Mouse (Mus musculus): ENCODE measurements around the gene Gsn. TPM values are rescaled to one million over a fixed set of nuclear protein-coding genes. Genes with fewer than 3 reads are reported as not detected.

The Gsn gene
- total and polyA plus RNA-seq, 3 experiments, result 24.2 to 54.2 (median 42.9) TPM

GRCm38 (mm10) chr2:35337419-35337818, 81.2 kb downstream of the Gsn start:
- dilution Hi-C loops (cut with MboI; ENCODE audit: extremely low pct_ligation_motif_present, extremely low pct_unique_long_range_greater_than_20kb, low sequenced_read_pairs) (no loop called here), in situ Hi-C loops (cut with MboI; ENCODE audit: low pct_ligation_motif_present, low pct_unique_long_range_greater_than_20kb, low sequenced_read_pairs) (loop anchor here (5.0 kb wide), 1 partner anchor 40 kb away; no protein-coding TSS in a partner anchor)
- no peak overlapping the region for H3K27ac ChIP-seq (ENCODE audit: insufficient read depth, low read depth)
- DNase-seq (ENCODE audit: extremely low read depth), result no peak
- peak overlapping the region in 2 of 3 experiments; percentile 31 to 69 for H3K4me3 ChIP-seq (replicated peaks in 1 of 3; ENCODE audit: low read depth in 2 of 3, low read length in 2 of 3, poor library complexity in 1 of 3)
- no peaks in the 10 kb centered on the region for H3K36me3 ChIP-seq (replicated peaks in 1 of 2; ENCODE audit: control insufficient read depth in 1 of 2, insufficient read depth in 1 of 2, low read length in 1 of 2)
- H3K9ac ChIP-seq (ENCODE audit: insufficient read depth, low read depth), result peak overlapping the region; percentile 66; the same call in 1 of the 2 replicates
- H3K27me3 ChIP-seq (replicated peaks), result peaks cover 12% of the 10 kb centered on the region
- H3K4me1 ChIP-seq (ENCODE audit: control insufficient read depth in 1 of 2, insufficient read depth in 2 of 2), result peaks cover 7 to 18% of the 10 kb centered on the region in 2 experiments
- no peaks in the 10 kb centered on the region for H3K79me2 ChIP-seq (replicated peaks; ENCODE audit: control insufficient read depth, extremely low read depth, insufficient read depth, poor library complexity, severe bottlenecking)
- H3K9me3 ChIP-seq (replicated peaks; ENCODE audit: low read length), result no peaks in the 10 kb centered on the region
- peak overlapping the region; percentile 74 for H3K4me2 ChIP-seq (ENCODE audit: insufficient read depth, low read depth, poor library complexity, severe bottlenecking)
- TF ChIP-seq MEF2A (IDR thresholded peaks at IDR 0.05; ENCODE audit: borderline replicate concordance, low read depth, low read length) (no peak), SMC3 (IDR thresholded peaks at IDR 0.05; ENCODE audit: low read depth, low read length) (no peak), HCFC1 (IDR thresholded peaks at IDR 0.05; ENCODE audit: low read depth, low read length) (no peak), IRF4 (IDR thresholded peaks at IDR 0.05; ENCODE audit: low read depth, low read length) (no peak), RCOR1 (conservative IDR thresholded peaks at IDR 0.05; ENCODE audit: low read depth, low read length) (no peak), ZC3H11A (IDR thresholded peaks at IDR 0.05; ENCODE audit: low read depth, low read length) (no peak)

- Histone ChIP-seq H3K4me3 (replicated peaks in 1 of 3; ENCODE audit: low read depth in 2 of 3, low read length in 2 of 3, poor library complexity in 1 of 3) (no peak overlapping the region), H3K9ac (ENCODE audit: insufficient read depth, low read depth) (no peak overlapping the region), H3K27ac (ENCODE audit: insufficient read depth, low read depth) (no peak overlapping the region), H3K4me2 (ENCODE audit: insufficient read depth, low read depth, poor library complexity, severe bottlenecking) (no peak overlapping the region), H3K36me3 (replicated peaks in 1 of 2; ENCODE audit: control insufficient read depth in 1 of 2, insufficient read depth in 1 of 2, low read length in 1 of 2) (no peaks in the 10 kb centered on the region), H3K79me2 (replicated peaks; ENCODE audit: control insufficient read depth, extremely low read depth, insufficient read depth, poor library complexity, severe bottlenecking) (no peaks in the 10 kb centered on the region), H3K4me1 (ENCODE audit: control insufficient read depth in 1 of 2, insufficient read depth in 2 of 2) (peaks cover 7 to 21% of the 10 kb centered on the region in 2 experiments), H3K9me3 (replicated peaks; ENCODE audit: low read length) (no peaks in the 10 kb centered on the region), H3K27me3 (replicated peaks) (peaks cover 12% of the 10 kb centered on the region)
- no peak for DNase-seq (ENCODE audit: extremely low read depth)
- in situ Hi-C loops (cut with MboI; ENCODE audit: low pct_ligation_motif_present, low pct_unique_long_range_greater_than_20kb, low sequenced_read_pairs), result loop anchor here (5.0 kb wide), 1 partner anchor 41 kb away; no protein-coding TSS in a partner anchor
- TF ChIP-seq NELFE (IDR thresholded peaks at IDR 0.05; ENCODE audit: low read depth, low read length) (no peak), MXI1 (IDR thresholded peaks at IDR 0.05; ENCODE audit: low read depth, low read length) (no peak), ETS1 (conservative IDR thresholded peaks at IDR 0.05; ENCODE audit: low read depth, low read length) (no peak), ZMIZ1 (IDR thresholded peaks at IDR 0.05; ENCODE audit: low read depth, low read length) (no peak), POLR2AphosphoS2 (IDR thresholded peaks at IDR 0.05; ENCODE audit: low read depth, low read length) (no peak), MAX (IDR thresholded peaks at IDR 0.05; ENCODE audit: low read length) (no peak), ZKSCAN1 (IDR thresholded peaks at IDR 0.05; ENCODE audit: borderline replicate concordance, low read depth, low read length) (no peak), E2F4 (IDR thresholded peaks at IDR 0.05; ENCODE audit: insufficient replicate concordance, low read depth, low read length) (no peak), RAD21 (IDR thresholded peaks at IDR 0.05; ENCODE audit: low read depth, low read length) (no peak), IRF4 (IDR thresholded peaks at IDR 0.05; ENCODE audit: low read depth, low read length) (no peak), HCFC1 (IDR thresholded peaks at IDR 0.05; ENCODE audit: low read depth, low read length) (no peak)
- dilution Hi-C loops (cut with MboI; ENCODE audit: extremely low pct_ligation_motif_present, extremely low pct_unique_long_range_greater_than_20kb, low sequenced_read_pairs), result no loop called here
Measured at GRCm38 (mm10) chr2:35338036-35338435, 81.9 kb downstream of the Gsn start.
